Mouse (Mus musculus) MEL (cell line): Measurements from ENCODE around the gene Itgam.
"Not testable (repeated sequence)": the region's sequence is repeated elsewhere in the genome, so short reads cannot be mapped to it uniquely, and the experiment has no call there.

ENCODE experiments used
- CHD1 ChIP-seq: IDR thresholded peaks from 2 replicates; pipeline ENCODE4 v1.6.1; 2012; ENCODE audit warnings: low read depth, mild to moderate bottlenecking, inconsistent platforms, low read length, improper control_type of control experiment
- CTCF ChIP-seq, 3 experiments: IDR thresholded peaks in 2 of 3; conservative IDR thresholded peaks in 1 of 3; 2 replicates each; pipeline ENCODE4 v1.5.1; 2011 to 2012; ENCODE audit warnings: low read length in 3 of 3, low read depth in 2 of 3, mild to moderate bottlenecking in 2 of 3, improper control_type of control experiment in 1 of 3, inconsistent platforms in 1 of 3, mixed read lengths in 1 of 3, moderate library complexity in 1 of 3; ENCODE audit not compliant: control insufficient read depth in 1 of 3, insufficient read depth in 1 of 3, poor library complexity in 1 of 3, severe bottlenecking in 1 of 3
- E2F4 ChIP-seq: IDR thresholded peaks from 2 replicates; pipeline ENCODE4 v1.6.1; 2011; ENCODE audit warnings: low read depth, low read length, improper control_type of control experiment, borderline replicate concordance
- GABPA ChIP-seq: IDR thresholded peaks from 2 replicates; pipeline ENCODE4 v1.6.1; 2012; ENCODE audit warnings: low read depth, mild to moderate bottlenecking, inconsistent platforms, low read length, improper control_type of control experiment, moderate library complexity
- GATA1 ChIP-seq: IDR thresholded peaks from 2 replicates; pipeline ENCODE4 v1.6.1; 2011; ENCODE audit warnings: low read depth, low read length, improper control_type of control experiment
- HCFC1 ChIP-seq: IDR thresholded peaks from 2 replicates; pipeline ENCODE4 v1.6.1; 2012; ENCODE audit warnings: low read depth, mild to moderate bottlenecking, inconsistent platforms, low read length, improper control_type of control experiment, moderate library complexity
- MAX ChIP-seq: IDR thresholded peaks from 2 replicates; pipeline ENCODE4 v1.6.1; 2011; ENCODE audit warnings: low read length, improper control_type of control experiment
- MXI1 ChIP-seq: IDR thresholded peaks from 2 replicates; pipeline ENCODE4 v1.6.1; 2011; ENCODE audit warnings: mild to moderate bottlenecking, low read depth, low read length, improper control_type of control experiment
- POLR2A ChIP-seq, 2 experiments: IDR thresholded peaks; 2 replicates each; pipeline ENCODE4 v1.6.1; 2011 to 2012; ENCODE audit warnings: low read length in 2 of 2, mild to moderate bottlenecking in 2 of 2, control low read depth in 1 of 2, improper control_type of control experiment in 1 of 2, low read depth in 1 of 2, moderate library complexity in 1 of 2; ENCODE audit not compliant: control insufficient read depth in 1 of 2, insufficient read depth in 1 of 2, poor library complexity in 1 of 2
- POLR2AphosphoS2 ChIP-seq: IDR thresholded peaks from 2 replicates; pipeline ENCODE4 v1.6.1; 2011; ENCODE audit warnings: low read length, improper control_type of control experiment
- RCOR1 ChIP-seq: IDR thresholded peaks from 2 replicates; pipeline ENCODE4 v1.6.1; 2012; ENCODE audit warnings: low read depth, mild to moderate bottlenecking, inconsistent platforms, low read length, improper control_type of control experiment
- TCF12 ChIP-seq: IDR thresholded peaks from 2 replicates; pipeline ENCODE4 v1.6.1; 2014; ENCODE audit warnings: low read depth, mild to moderate bottlenecking, inconsistent platforms, low read length, improper control_type of control experiment, moderate library complexity
- ZKSCAN1 ChIP-seq: IDR thresholded peaks from 2 replicates; pipeline ENCODE4 v1.6.1; 2012; ENCODE audit warnings: low read depth, mild to moderate bottlenecking, inconsistent platforms, low read length, improper control_type of control experiment, moderate library complexity
- ZNF384 ChIP-seq: IDR thresholded peaks from 2 replicates; pipeline ENCODE4 v1.6.1; 2012; ENCODE audit warnings: low read depth, mild to moderate bottlenecking, inconsistent platforms, low read length, improper control_type of control experiment

GRCm38 (mm10) chr7:128016134-128016533 lies 46.3 kb upstream of the Itgam start:
- TF ChIP-seq TCF12; GATA1; HCFC1; POLR2A (IDR thresholded peaks at IDR 0.05; ENCODE audit: control insufficient read depth in 1 of 2, insufficient read depth in 1 of 2, low read depth in 1 of 2, low read length in 2 of 2, poor library complexity in 1 of 2); RCOR1; GABPA; MXI1; POLR2AphosphoS2; ZKSCAN1; CHD1; CTCF (IDR thresholded peaks at IDR 0.05 in 2 of 3, conservative IDR thresholded peaks at IDR 0.05 in 1 of 3; ENCODE audit: control insufficient read depth in 1 of 3, insufficient read depth in 1 of 3, low read depth in 2 of 3, low read length in 3 of 3, poor library complexity in 1 of 3, severe bottlenecking in 1 of 3); ZNF384; E2F4; MAX: not testable (repeated sequence)
